Mouse (Mus musculus) embryonic facial prominence, embryonic 10.5 days (tissue): ENCODE measurements around the gene Itga9. TPM values are rescaled to one million over a fixed set of nuclear protein-coding genes. Genes with fewer than 3 reads are reported as not detected.

Source experiments
- DNase-seq: peaks from one replicate; pipeline ENCODE4 v3.0.0-alpha.2; 2017; ENCODE audit warnings: low spot score
- H3K27ac ChIP-seq: fragments of 300-500 bp; sonication (generic); replicated peaks from 2 replicates; pipeline ENCODE4 v1.5.1; 2016; ENCODE audit warnings: mild to moderate bottlenecking
- H3K27me3 ChIP-seq: fragments of 300-500 bp; sonication (generic); replicated peaks from 2 replicates; pipeline ENCODE4 v1.6.1; 2016; ENCODE audit warnings: low read depth, mild to moderate bottlenecking; ENCODE audit not compliant: poor library complexity, severe bottlenecking
- H3K36me3 ChIP-seq: fragments of 300-500 bp; sonication (generic); replicated peaks from 2 replicates; pipeline ENCODE4 v1.6.1; 2016; ENCODE audit warnings: mild to moderate bottlenecking, moderate library complexity
- H3K4me1 ChIP-seq: fragments of 300-500 bp; sonication (generic); 2 replicates; pipeline ENCODE4 v1.6.1; 2016
- H3K4me3 ChIP-seq: fragments of 300-500 bp; sonication (generic); 2 replicates; pipeline ENCODE4 v1.5.1; 2016; ENCODE audit warnings: mild to moderate bottlenecking, moderate library complexity
- H3K9me3 ChIP-seq: fragments of 300-500 bp; sonication (generic); 2 replicates; pipeline ENCODE4 v1.6.1; 2016; ENCODE audit warnings: mild to moderate bottlenecking
- WGBS: fragments of 180-500 bp; shearing (Covaris S2); methylation state at CpG from one replicate; pipeline ENCODE4 v1.1.7; 2016; 5-methylcytosine and 5-hydroxymethylcytosine counted together
- polyA plus RNA-seq: library from polyadenylated mRNA; unstranded; fragments of >200 nt; fragmentation: Nextera tagmentation; extraction: Ambion mirVana; gene quantifications from 2 replicates; pipeline ENCODE4 v1.2.1, GENCODE M21; 2016

The Itga9 gene
- polyA plus RNA-seq, 1 experiment from 2014 or later = 13.4 TPM

DNA sequence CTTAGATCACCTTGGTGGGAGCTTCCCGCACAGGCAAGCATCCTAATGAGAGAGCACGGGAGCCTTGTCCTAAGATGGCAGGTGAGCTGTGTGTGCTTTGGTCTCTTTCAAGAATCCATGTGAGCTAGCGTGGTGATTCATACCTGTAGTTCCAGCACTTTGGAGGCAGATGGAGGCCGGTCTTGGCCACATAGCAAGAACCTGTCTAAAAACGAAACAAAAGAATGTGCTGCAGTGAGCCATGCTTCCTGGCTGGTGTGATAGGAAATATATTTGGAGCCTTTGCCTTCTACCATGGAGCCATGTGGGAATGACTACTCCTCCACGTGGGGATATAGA is 275.4 kb downstream of the Itga9 start:
- Histone ChIP-seq H3K4me1 (peaks cover 3% of the 10 kb centered on the region), H3K4me3 (no peak overlapping the region), H3K36me3 (peaks cover 37% of the 10 kb centered on the region), H3K9me3 (no peaks in the 10 kb centered on the region), H3K27me3 (no peaks in the 10 kb centered on the region), H3K27ac (no peak overlapping the region)
- no peak for DNase-seq
- 91% methylated on average over 6 of the region's 6 CpGs for WGBS

DNA sequence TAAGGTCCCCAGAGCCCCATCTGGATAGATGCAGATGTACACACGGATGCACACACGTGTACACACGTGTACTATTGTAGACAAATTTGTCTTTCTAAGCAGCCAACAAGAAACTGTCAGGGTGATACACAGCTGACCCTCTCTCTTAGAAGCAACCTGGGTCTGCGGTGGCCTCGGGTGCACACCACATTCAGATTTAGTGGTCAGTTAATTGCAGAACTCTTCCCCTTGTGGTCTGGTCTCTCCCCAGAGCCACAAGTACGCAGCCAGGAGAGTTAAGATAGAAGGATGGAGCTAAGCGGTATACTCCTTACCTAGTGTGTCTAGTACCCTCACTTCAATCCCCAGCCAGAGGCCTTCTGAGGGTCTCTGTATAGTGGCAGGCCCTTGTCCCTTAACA is 276.7 kb downstream of the Itga9 start:
- 91% methylated on average over 7 of the region's 7 CpGs for whole genome bisulfite sequencing
- H3K9me3 ChIP-seq = no peaks in the 10 kb centered on the region
- H3K27me3 ChIP-seq = no peaks in the 10 kb centered on the region
- H3K36me3 ChIP-seq = peaks cover 39% of the 10 kb centered on the region
- DNase-seq = no peak
- no peak overlapping the region for H3K27ac ChIP-seq
- H3K4me3 ChIP-seq = no peak overlapping the region
- H3K4me1 ChIP-seq = no peaks in the 10 kb centered on the region; the same call in 1 of the 2 replicates

DNA sequence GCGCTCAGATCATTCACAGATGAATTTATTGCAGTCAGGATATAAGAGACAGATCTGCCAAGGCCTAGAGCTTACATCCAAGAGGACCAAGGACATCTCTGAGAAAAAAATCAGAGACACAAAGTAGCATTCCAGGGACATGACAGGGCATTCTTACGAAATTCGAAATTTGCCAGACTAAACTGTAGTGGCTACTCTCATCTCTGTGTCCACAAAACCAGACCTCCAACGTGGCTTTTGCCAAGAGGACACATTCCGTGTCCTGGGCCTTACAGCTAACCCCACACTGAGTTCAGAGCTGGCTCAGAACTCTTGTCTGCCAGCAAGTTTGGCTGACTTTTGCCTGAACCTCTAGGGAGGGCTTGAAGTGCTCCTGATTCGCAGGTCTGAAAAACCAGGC is 279.3 kb downstream of the Itga9 start:
- peaks cover 15% of the 10 kb centered on the region for H3K4me1 ChIP-seq
- H3K27me3 ChIP-seq = no peaks in the 10 kb centered on the region
- no peak overlapping the region for H3K4me3 ChIP-seq
- WGBS = 80% methylated on average over 6 of the region's 6 CpGs
- peaks cover 26% of the 10 kb centered on the region for H3K36me3 ChIP-seq
- no peak overlapping the region for H3K27ac ChIP-seq
- DNase-seq = no peak
- H3K9me3 ChIP-seq = no peaks in the 10 kb centered on the region

DNA sequence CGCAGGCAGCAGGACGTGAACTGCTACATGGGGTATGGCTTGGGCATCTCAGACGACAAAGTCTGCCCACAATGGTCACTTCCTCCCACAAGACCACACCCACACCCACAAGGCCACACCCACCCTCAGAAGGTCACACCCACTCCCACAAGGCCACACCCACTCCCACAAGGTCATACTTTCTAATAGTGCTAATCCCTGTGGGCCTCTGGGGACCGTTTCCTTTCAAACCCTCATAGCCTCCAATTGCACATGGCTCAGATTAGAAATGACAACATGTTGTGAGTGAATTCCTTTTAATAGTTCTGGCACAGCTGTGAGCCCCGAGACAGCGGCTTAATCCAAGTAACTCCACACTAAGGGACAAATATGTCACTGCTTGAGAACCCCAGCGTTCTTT is 280.7 kb downstream of the Itga9 start:
- H3K4me1 ChIP-seq = peaks cover 29% of the 10 kb centered on the region
- WGBS = 91% methylated on average over 7 of the region's 7 CpGs
- no peaks in the 10 kb centered on the region for H3K9me3 ChIP-seq
- DNase-seq = no peak
- no peak overlapping the region for H3K27ac ChIP-seq
- H3K36me3 ChIP-seq = peaks cover 22% of the 10 kb centered on the region
- no peak overlapping the region for H3K4me3 ChIP-seq
- H3K27me3 ChIP-seq = no peaks in the 10 kb centered on the region

DNA sequence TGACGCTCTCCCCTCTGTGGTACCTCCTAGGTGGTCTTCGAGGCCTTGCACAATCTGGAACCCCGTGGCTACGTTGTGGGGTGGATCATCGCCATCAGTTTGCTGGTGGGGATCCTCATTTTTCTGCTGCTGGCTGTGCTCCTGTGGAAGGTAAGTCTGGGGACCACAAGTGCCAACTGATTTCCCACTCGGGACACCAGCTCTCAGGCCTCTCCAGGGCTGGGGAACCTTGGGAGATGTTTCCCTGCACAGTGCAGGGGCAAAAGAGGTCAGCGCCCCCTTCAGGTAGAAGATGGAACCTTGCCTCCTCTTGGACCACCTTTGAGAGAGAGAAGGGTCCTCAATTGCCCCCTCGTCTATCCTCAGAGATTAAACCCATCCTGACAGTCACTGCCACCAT is 281.2 kb downstream of the Itga9 start:
- Histone ChIP-seq H3K36me3 (peaks cover 26% of the 10 kb centered on the region), H3K9me3 (no peaks in the 10 kb centered on the region), H3K27ac (no peak overlapping the region), H3K4me1 (peaks cover 33% of the 10 kb centered on the region), H3K27me3 (no peaks in the 10 kb centered on the region), H3K4me3 (no peak overlapping the region)
- DNase-seq = no peak
- 91% methylated on average over 8 of the region's 8 CpGs for WGBS

DNA sequence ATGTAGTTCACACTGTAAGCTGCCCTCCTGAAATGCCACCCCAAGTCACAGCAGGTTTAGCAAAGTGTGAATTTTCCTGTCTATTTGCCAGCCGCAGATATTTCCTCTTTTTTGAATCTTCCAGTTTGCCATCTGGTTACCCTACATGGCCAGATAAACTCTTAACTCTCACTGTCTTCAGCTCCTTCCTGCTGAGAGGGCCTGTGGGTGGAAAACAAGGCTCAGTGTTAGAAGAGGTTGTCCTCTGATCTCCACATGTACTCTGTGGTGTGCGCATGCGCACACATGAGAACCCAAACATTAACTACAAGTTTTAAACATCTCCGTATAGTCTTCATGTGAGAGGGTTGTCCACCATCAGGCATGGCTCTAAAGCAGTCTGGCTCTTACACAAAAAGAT is 283.7 kb downstream of the Itga9 start:
- Histone ChIP-seq H3K27me3 (no peaks in the 10 kb centered on the region), H3K4me1 (peaks cover 33% of the 10 kb centered on the region), H3K4me3 (no peak overlapping the region), H3K27ac (no peak overlapping the region), H3K9me3 (no peaks in the 10 kb centered on the region), H3K36me3 (peaks cover 27% of the 10 kb centered on the region)
- 95% methylated on average over 4 of the region's 4 CpGs for WGBS
- DNase-seq = no peak

DNA sequence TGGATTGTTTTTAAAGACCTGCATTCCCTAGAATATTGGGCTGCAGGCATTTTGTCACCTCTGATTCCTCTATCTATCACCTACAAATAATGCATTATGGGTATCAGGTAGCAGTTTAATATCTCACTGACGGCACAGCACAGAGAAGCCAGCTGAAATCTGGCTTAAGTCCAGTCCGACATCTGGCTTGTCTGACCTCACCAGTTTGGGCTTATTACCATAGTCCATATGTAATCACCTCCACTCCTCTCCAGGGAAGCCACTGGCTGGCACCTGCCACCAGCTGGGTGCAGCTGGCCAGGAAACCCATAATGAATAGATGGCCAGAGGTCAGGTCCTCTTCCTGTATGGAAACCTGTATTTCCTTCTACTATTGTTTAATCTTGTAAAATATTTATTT is 284.2 kb downstream of the Itga9 start:
- 60% methylated on average over 2 of the region's 2 CpGs for WGBS
- H3K4me3 ChIP-seq = no peak overlapping the region

DNA sequence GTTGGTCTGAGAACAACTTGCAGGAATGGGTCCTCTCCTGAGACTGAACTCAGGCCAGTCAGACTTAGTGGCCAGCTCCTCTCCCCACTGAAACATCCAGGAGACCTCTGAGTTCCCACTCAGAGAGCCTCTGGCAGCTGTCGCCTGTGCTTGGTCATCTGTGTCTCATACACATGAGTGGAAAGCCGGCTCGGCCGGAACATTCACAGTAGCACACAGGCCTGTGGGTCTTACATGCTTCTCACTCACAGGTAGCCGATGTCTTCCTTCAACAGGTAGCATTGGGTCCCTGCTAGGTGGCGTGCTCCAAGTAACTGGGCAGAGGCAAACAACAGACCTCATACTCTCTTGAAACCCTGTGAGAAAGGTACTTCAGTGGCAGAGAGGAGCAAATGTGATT is 284.6 kb downstream of the Itga9 start:
- no peak for DNase-seq
- peaks cover 33% of the 10 kb centered on the region for H3K4me1 ChIP-seq
- peak overlapping the region; percentile 78 for H3K27ac ChIP-seq
- H3K9me3 ChIP-seq = no peaks in the 10 kb centered on the region
- 85% methylated on average over 6 of the region's 6 CpGs for WGBS
- no peak overlapping the region for H3K4me3 ChIP-seq
- H3K27me3 ChIP-seq = no peaks in the 10 kb centered on the region
- peaks cover 27% of the 10 kb centered on the region for H3K36me3 ChIP-seq

More for the DNA sequence above, 284.2 kb downstream of the Itga9 start:
- peaks cover 27% of the 10 kb centered on the region for H3K36me3 ChIP-seq
- H3K4me1 ChIP-seq = peaks cover 33% of the 10 kb centered on the region
- no peaks in the 10 kb centered on the region for H3K9me3 ChIP-seq
- H3K27me3 ChIP-seq = no peaks in the 10 kb centered on the region
- no peak for DNase-seq
- peak overlapping the region; percentile 78; the same call in 1 of the 2 replicates for H3K27ac ChIP-seq

DNA sequence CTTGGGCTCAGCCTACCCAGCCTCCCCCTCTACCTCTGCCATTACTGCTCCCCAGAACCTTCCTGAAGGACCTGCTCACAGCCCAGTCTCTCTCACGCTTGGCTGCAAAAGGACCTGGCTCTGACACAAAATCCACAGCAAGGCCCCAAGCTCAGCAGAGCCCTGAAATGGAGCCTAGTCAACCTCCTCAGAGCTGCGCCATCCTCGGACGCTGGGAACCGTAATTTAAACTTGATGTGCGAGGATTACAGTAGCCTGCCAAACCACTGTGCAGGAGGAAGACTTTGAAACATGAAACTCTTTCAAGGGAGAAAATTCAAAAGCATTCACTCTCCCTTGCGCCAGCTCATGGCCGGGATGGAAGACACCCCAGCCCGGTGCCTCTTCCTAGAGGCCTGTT is 285.1 kb downstream of the Itga9 start:
- H3K27me3 ChIP-seq = no peaks in the 10 kb centered on the region
- no peak for DNase-seq
- H3K36me3 ChIP-seq = peaks cover 27% of the 10 kb centered on the region
- H3K4me3 ChIP-seq = no peak overlapping the region
- 60% methylated on average over 9 of the region's 9 CpGs for WGBS
- H3K27ac ChIP-seq = peak overlapping the region; percentile 78
- peaks cover 33% of the 10 kb centered on the region for H3K4me1 ChIP-seq
- no peaks in the 10 kb centered on the region for H3K9me3 ChIP-seq

DNA sequence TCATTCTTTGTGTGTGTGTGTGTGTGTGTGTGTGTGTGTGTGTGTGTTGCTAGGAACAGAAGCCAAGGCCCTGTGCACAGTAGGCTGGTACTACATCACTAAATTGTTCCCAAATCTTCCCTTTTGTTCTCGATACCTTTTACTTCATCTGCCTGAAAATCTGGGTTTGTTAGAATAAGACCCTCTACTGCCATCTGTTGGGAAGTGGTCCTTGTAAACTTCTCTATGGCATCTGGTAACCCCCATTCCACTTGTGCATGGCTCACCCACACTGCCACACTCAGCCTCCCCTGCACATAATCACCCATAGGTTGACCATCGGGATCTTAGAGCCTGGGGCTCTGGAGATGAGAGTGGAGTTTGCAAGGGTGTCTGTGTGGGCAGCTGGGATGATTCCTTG is 288.6 kb downstream of the Itga9 start:
- WGBS = 83% methylated on average over 2 of the region's 2 CpGs
- no peak for DNase-seq
- Histone ChIP-seq H3K4me3 (no peak overlapping the region), H3K36me3 (peaks cover 37% of the 10 kb centered on the region), H3K27ac (no peak overlapping the region), H3K27me3 (no peaks in the 10 kb centered on the region), H3K4me1 (peaks cover 25% of the 10 kb centered on the region), H3K9me3 (no peaks in the 10 kb centered on the region)

DNA sequence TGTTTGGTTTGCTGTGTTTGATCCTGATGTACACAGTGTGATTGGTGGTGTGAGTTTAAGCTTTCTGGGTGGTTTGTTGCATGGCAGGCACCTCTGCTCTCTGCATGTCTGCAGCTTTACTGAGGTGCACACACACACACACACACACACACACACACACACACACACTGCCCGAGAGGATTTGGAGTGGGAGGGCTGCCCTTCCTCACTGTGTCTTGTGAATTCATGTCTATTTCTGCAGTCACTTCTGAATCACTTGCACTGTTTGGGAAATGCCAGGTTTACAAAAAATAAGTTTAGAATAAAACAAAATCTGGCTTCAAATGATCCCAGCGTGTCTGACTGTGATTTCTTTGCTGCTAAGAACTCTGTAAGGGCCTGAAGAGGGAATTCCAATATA is 294.2 kb downstream of the Itga9 start:
- no peak for DNase-seq
- H3K4me1 ChIP-seq = peaks cover 6% of the 10 kb centered on the region; the same call in 1 of the 2 replicates
- H3K36me3 ChIP-seq = peaks cover 28% of the 10 kb centered on the region
- WGBS = 88% methylated on average over 2 of the region's 2 CpGs
- no peaks in the 10 kb centered on the region for H3K27me3 ChIP-seq
- H3K9me3 ChIP-seq = no peaks in the 10 kb centered on the region
- H3K4me3 ChIP-seq = no peak overlapping the region
- no peak overlapping the region for H3K27ac ChIP-seq

DNA sequence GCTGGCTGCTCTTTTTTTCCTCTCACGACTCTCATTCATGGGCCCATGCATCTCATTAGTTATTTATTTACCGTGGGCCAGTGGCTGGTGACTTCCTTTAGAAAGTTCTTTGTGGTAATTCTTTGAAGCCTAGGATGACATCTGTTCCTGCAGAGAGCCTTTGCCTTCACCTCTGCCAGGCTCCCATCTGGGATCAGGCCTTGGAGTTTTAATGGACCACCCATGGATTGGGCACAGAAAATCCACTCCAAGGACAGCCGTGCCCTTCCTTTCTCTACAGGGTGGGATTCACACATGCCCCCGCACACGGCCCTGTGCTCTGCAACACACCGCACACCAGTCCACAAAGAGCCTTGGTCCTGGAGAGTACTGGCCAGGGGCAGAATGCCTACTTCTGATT is 295.4 kb downstream of the Itga9 start:
- H3K27me3 ChIP-seq = no peaks in the 10 kb centered on the region
- WGBS = 59% methylated on average over 6 of the region's 6 CpGs
- no peak overlapping the region; the same call in 1 of the 2 replicates for H3K27ac ChIP-seq
- no peak overlapping the region for H3K4me3 ChIP-seq
- peaks cover 28% of the 10 kb centered on the region for H3K36me3 ChIP-seq
- H3K4me1 ChIP-seq = peaks cover 9% of the 10 kb centered on the region; the same call in 1 of the 2 replicates
- H3K9me3 ChIP-seq = no peaks in the 10 kb centered on the region
- DNase-seq = no peak

DNA sequence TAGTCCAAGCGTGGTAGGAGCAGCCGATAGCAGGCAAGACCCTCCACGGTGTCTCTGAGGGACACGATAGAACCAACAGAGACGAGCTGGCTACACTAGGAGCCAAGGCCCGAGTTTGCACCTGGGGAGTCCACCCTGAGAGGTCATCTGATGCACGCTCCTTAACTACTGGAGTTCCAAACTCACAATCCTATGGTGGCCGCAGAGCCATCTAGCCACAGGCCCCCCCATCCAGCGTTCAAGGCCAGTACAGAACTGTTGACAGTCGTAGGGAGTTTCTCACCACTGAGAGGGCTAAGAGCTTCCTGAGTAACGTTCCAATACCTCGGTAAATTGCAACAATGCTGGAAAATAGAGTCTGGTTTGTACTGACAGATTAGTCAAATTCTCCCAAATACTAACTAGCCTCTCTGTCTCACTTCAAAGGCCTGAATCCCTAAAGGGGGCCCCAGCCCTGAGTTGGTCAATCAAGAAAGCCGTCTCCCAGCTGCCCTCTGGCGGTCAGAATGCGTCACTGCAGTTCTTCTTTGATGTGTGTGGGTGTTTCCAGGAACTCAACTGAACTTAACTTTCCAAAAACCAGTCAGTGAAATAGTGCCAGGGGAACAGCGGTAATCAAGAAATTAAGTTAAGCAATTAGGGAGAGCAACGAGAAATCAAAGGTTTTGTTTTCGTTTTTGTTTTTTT is 301.6 kb downstream of the Itga9 start:
- Histone ChIP-seq H3K27me3 (no peaks in the 10 kb centered on the region), H3K4me1 (peaks cover 14% of the 10 kb centered on the region), H3K9me3 (no peaks in the 10 kb centered on the region), H3K27ac (peak overlapping the region; percentile 8; the same call in 1 of the 2 replicates), H3K36me3 (no peaks in the 10 kb centered on the region), H3K4me3 (no peak overlapping the region)
- peak; percentile 88 for DNase-seq
- WGBS = 51% methylated on average over 18 of the region's 18 CpGs
